Mouse (Mus musculus) mouse embryonic stem cell (cell line): ENCODE measurements at regions not wholly inside any gene's neighbourhood (a gene's known extent, or its start where the extent isn't known, plus 50 kb on each side); places are given as distances from the start of the nearest gene placed in this dataset.

Experiments
- in situ Hi-C, 2 experiments: fragments of 300-500 bp; cut with MboI; formaldehyde crosslinking; loops; 1 replicate in 1 of 2; 3 replicates in 1 of 2; pipeline ENCODE4 v1.14.3; 2019 to 2020; ENCODE audit warnings: low sequenced_read_pairs in 2 of 2, low pct_unique_long_range_greater_than_20kb in 1 of 2, mixed read lengths in 1 of 2; ENCODE audit not compliant: unreplicated experiment in 1 of 2

- in situ Hi-C loops: no loop called here
Measured at GRCm38 (mm10) chr6:112062956-112063355, 210.6 kb upstream of the Lmcd1 start.

- in situ Hi-C loops: no loop called here
Measured at GRCm38 (mm10) chr6:112090597-112090996, 183.0 kb upstream of the Lmcd1 start.

- in situ Hi-C loops: no loop called here
Measured at GRCm38 (mm10) chr6:112091125-112091763, 182.3 kb upstream of the Lmcd1 start.

GRCm38 (mm10) chr6:112093300-112093699 is 180.3 kb upstream of the Lmcd1 start:
- in situ Hi-C loops: no loop called here

- in situ Hi-C loops: no loop called here
Measured at GRCm38 (mm10) chr6:112097699-112098098, 175.9 kb upstream of the Lmcd1 start.

- in situ Hi-C loops: no loop called here
Measured at GRCm38 (mm10) chr6:112108651-112109050, 164.9 kb upstream of the Lmcd1 start.

GRCm38 (mm10) chr6:112119180-112119579 is 154.4 kb upstream of the Lmcd1 start:
- in situ Hi-C loops: no loop called here

GRCm38 (mm10) chr6:112133522-112133921 is 140.0 kb upstream of the Lmcd1 start:
- in situ Hi-C loops: no loop called here

GRCm38 (mm10) chr6:112152535-112153364 is 120.8 kb upstream of the Lmcd1 start:
- in situ Hi-C loops: no loop called here

GRCm38 (mm10) chr6:112167487-112167886 is 106.1 kb upstream of the Lmcd1 start:
- in situ Hi-C loops: no loop called here

- in situ Hi-C loops: no loop called here
Measured at GRCm38 (mm10) chr6:112176344-112176743, 97.2 kb upstream of the Lmcd1 start.

GRCm38 (mm10) chr6:112187636-112188035 is 85.9 kb upstream of the Lmcd1 start:
- in situ Hi-C loops: no loop called here

- in situ Hi-C loops: loop anchor here in 1 of 2 experiments (10.0 kb wide), 1 partner anchor 174 kb away; no protein-coding TSS in a partner anchor
Measured at GRCm38 (mm10) chr6:112191032-112191431, 82.5 kb upstream of the Lmcd1 start.

- in situ Hi-C loops: loop anchor here in 1 of 2 experiments (10.0 kb wide), 1 partner anchor 167 kb away; no protein-coding TSS in a partner anchor
Measured at GRCm38 (mm10) chr6:112197445-112197844, 76.1 kb upstream of the Lmcd1 start.

- in situ Hi-C loops: loop anchor here in 1 of 2 experiments (10.0 kb wide), 1 partner anchor 166 kb away; no protein-coding TSS in a partner anchor
Measured at GRCm38 (mm10) chr6:112199241-112199640, 74.3 kb upstream of the Lmcd1 start.

GRCm38 (mm10) chr6:112202120-112202519 is 71.4 kb upstream of the Lmcd1 start:
- in situ Hi-C loops: loop anchor here in 1 of 2 experiments (10.0 kb wide), 1 partner anchor 163 kb away; no protein-coding TSS in a partner anchor

GRCm38 (mm10) chr6:112203321-112203720 is 70.2 kb upstream of the Lmcd1 start:
- in situ Hi-C loops: loop anchor here in 1 of 2 experiments (10.0 kb wide), 1 partner anchor 161 kb away; no protein-coding TSS in a partner anchor

GRCm38 (mm10) chr6:112204956-112205355 is 68.6 kb upstream of the Lmcd1 start:
- in situ Hi-C loops: loop anchor here in 1 of 2 experiments (10.0 kb wide), 1 partner anchor 160 kb away; no protein-coding TSS in a partner anchor

- in situ Hi-C loops: loop anchor here in 1 of 2 experiments (10.0 kb wide), 1 partner anchor 159 kb away; no protein-coding TSS in a partner anchor
Measured at GRCm38 (mm10) chr6:112205420-112205995, 68.0 kb upstream of the Lmcd1 start.
